Mouse (Mus musculus): ENCODE data around the gene Ppil2.
A peak's percentile ranks its signal among the peaks of the same experiment; 100 is the strongest.

Gene Ppil2

DNA sequence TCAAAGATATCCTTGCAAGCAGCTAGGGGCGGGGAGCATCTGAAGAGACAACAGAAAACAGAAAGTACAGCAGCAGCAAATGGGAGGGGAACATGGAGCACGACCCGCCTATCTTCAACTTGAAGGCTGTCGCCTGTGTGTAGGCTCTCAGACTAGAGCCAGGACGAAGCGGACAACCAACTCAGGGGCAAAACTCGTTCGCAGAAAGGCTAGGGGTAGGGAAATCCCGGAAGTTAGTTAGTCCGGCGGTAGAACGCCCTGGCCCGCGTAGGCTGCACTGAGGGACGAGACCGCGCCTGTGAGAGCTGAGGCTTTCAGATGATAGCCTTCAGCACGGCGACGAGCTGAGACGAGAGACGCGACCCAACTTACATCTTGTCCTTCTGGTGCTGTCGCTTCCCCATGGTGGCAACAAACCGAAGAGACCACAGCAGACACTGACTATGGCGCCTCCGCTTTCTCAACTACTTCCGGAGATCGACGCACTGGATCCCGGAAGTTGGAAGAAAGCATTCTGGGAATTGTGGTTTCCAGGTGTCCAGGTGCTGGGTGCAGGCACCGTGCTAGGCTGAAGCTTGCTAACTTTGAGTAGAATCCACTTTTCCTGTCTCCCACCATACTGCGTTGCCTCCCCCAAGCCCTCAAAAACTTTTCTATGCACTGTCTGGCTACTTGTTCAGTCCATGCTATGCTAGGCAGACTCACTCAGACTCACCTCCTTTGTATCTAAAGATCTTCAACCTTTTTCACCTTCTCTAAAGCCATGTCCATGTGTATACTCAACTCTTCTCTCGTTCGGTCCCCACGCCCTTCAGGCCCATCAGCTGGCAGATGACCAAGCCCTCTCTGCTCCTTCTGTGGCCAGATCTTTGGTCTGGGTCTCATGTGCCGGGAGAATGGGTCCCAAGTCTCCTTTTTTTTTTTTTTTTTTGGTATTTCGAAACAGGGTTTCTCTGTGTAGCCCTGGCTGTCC is at the start of gene Ppil2:
TSS of gene Ppil2 (minus strand) at position 487 of the 973 bp plus-strand sequence.
- DNase-seq (ENCODE audit: low spot score in 2 of 2): peak; percentile 73 to 74

DNA sequence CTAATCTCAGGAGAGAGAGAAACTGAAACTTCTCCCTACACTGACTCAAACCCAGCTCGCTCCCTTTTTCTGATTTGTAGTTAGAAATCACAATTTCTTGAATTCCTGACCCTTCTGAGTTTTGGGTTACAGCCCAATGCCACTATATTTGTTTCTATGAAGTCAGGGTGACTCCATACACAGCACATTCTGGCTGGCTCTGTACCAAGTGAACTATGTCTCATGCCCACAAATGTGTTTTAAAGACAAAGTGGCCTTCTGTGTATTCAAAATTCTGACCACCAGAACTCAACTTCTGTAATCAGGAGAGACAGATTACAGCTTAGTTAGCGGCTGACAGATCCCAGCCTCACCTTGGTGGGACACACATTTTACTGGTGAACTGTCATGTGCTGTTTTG is 43.3 kb upstream of the Ppil2 start:
- DNase-seq (ENCODE audit: low spot score in 2 of 2): no peak

DNA sequence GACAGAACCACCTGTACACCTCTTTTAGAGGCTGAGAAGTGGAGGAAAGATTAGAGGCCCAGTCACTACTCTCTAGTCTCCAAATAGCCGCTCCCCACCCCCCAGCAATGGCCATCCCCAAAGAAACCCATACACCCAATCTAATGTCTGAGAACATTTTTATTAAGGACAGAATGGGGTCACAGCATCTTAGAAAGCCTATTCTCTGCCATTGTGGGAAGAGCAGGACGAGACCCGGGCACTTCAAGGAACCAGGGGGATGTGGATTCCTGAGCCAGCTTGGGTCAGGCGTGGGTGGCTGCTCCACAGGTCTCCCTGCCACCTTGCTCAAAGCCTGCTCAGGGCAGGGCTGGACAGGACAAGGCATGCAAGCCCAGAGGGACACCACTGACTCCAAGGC is 40.8 kb upstream of the Ppil2 start:
- DNase-seq (ENCODE audit: low spot score in 2 of 2): no peak

DNA sequence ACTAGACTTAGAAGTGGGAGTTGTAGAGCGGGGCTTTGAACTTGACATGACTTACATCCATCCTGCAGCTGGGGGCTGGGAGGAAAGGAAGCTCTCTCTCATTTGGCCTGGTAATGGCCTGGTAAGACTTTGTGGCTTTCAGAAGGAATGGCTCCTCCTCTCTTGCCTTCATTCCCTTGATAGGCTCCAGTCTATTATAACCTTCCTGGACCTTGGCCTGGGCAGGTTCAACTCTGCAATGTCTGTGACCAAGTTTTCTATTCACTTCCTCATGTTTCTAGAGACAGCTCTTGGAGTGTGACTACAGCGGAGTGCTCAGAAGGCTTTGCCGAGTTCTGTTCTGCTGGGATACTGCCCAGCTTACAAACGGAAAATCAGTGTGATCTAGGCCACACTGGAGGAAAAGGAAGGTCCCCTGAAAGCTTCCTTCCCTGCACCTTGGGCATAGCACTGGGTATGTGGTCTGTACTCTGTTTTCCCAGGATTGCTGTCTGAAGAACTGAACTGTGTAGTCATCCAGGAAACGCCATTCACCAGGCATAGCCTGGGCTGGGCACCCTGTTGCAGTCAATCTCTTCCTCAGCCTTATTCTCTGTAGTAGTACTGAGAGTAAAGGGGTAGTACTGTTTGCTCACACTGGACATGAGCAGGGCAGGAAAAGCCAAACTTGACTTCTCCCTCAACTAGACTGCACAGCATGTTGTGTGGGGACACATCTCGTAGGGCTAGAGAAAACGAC is 39.6 kb upstream of the Ppil2 start:
- no peak for DNase-seq (ENCODE audit: low spot score in 2 of 2)

DNA sequence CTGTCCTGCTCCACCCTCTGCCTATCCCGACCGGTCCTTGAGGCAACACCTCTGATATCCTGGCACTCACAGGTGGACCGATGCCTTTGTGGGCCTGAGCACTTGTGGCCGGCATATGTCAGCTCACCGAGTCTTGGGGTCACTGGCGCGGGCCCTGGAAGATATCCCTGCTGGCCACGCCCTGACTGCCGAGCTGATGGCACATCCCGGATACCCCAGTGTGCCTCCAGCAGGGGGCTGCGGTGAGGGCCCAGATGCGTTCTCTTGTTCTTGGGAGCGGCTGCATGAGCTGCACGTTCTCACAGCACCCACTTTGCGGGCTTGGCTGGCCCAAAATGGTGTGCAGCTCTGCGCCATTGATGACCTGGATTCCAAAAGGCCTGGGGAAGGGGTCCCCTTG is 37.0 kb upstream of the Ppil2 start:
- DNase-seq (ENCODE audit: low spot score in 2 of 2): no peak

DNA sequence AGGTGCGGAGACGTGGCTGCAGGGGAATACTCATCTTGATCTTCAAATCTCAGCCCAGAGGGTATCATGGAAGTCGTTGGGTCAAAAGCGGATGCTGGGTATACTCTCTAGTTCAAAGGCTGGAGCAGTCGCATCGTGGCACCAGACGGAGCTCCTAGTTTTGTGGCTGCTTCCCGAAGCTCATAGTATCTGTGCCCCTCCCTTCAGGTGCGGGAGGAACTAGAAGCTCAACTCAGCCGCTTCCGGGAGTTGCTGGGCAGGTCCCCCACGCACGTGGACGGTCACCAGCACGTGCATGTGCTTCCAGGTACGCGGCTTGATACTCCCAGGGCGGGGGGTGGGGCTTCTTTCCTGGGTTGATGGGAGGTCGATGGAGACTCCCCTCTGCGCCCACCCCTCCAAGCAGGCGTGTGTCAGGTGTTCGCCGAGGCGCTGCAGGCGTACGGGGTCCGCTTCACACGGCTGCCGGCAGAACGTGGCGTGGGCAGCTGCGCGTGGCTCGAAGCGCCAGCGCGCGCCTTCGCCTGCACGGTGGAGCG is 36.4 kb upstream of the Ppil2 start:
- no peak for DNase-seq (ENCODE audit: low spot score in 2 of 2)

DNA sequence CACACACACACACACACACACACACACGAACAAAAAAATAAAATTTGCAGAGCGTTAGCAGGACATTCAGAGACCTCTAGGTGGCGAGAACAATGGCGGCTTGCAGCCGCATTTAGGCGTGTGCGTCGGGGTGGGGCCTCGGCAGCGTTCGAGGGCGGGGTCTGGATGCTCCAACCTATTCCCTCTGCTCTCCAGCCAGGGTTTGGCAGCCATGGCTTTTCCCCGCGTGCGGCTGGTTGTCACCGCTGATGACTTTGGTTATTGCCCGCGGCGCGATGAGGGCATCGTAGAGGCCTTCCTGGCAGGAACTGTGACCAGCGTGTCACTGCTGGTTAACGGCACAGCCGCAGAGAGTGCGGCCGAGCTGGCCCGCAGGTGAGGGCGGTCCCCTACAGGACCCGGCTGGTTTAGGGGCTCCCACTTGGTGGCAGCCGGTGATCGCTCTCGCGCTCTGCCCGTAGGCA is 35.7 kb upstream of the Ppil2 start, which contains the start of gene Ccdc116:
TSS of gene Ccdc116 (minus strand) at position 458 of the 464 bp plus-strand sequence.
- DNase-seq (ENCODE audit: low spot score in 2 of 2): peak; percentile 64 to 71

DNA sequence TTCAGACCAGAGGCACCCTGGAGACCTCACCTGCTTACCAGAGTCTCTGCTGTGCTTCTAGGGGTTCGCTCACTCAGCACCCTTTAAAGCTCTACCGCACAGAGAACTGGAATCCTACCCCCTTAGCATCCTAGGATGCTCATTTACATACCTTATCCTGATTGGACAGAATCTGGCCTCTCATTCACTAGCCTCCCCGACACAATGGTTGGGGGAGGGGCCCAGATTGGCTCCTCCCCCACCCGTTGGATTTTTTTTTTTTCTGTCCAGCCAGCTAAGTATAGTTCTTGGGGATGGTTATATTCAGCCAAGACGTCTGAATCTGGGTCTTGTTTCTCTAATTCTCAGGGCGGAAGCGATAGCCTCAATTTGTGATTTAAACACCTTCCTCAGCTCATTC is 33.3 kb upstream of the Ppil2 start, which contains the start of gene Ydjc:
TSS of gene Ydjc (plus strand) at position 283 of the 400 bp plus-strand sequence.
- no peak for DNase-seq (ENCODE audit: low spot score in 2 of 2)

DNA sequence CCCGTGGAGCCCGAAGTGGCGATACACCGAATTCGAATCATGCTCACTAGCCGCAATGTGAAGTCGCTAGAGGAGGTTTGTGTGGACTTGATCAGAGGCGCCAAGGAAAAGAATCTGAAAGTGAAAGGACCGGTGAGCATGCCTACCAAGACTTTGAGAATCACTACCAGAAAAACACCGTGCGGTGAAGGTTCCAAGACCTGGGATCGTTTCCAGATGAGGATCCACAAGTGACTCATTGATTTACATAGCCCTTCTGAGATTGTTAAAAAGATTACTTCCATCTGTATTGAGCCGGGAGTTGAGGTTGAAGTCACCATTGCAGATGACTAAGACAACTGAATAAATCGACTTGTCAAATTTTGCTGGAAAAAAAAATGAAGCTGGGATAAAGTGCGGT is 26.3 kb upstream of the Ppil2 start:
- no peak for DNase-seq (ENCODE audit: low spot score in 2 of 2)

DNA sequence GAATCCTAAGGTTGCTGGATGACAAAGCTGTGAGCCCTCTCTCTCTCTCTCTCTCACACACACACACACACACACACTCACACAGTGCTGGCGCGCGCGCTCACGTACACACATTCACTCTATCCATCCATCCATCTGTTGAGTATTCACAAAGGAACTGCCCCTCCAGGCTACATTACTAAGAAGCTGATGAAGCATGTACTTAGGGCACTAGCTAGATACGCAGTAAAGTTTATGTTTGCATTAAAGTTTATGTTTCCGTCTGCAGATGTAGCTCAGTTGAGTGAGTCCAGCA is 21.8 kb upstream of the Ppil2 start:
- DNase-seq (ENCODE audit: low spot score in 2 of 2): no peak

DNA sequence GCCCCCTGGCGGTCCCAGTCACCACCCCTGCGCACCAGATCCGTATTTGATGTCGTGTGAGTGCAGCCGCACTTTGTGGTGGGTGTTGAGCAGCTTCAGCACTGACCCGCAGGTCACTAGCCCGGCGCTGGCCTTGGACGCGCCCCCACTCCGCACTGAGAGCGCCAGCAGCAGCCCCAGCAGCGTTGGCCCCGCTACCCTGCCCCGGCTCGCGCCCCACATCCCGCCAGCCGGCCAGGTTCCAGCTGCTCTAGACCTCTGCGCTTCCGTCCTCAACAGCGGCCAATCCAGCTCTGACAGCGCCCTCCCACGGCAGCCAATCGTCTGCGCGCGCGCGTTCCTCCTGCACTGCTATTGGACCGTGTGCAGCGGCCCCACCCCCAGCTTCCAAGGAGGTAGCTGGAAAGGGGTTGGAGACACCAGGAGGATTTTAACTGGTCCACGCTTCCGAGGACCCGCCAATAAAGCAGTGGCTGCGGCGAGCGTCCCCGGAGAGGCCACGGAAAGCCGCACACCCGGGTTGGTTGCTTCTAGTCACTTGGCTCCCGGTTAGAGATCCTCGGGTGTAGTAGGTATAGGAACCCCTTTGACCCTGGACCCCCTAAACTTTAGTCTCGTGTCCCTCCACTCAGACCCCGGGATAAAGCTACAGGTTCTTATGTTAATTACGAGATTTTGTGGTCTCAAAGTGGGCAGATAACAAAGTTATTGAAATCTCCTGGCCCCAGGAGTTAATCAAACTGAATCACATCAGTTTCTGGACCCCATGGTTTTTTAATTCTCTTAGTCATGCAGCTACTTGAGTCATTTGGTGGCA is 21.2 kb upstream of the Ppil2 start, which contains the start of gene Sdf2l1:
TSS of gene Sdf2l1 (minus strand) at position 295 of the 817 bp plus-strand sequence.
- peak; percentile 95 to 96 for DNase-seq (ENCODE audit: low spot score in 2 of 2)

DNA sequence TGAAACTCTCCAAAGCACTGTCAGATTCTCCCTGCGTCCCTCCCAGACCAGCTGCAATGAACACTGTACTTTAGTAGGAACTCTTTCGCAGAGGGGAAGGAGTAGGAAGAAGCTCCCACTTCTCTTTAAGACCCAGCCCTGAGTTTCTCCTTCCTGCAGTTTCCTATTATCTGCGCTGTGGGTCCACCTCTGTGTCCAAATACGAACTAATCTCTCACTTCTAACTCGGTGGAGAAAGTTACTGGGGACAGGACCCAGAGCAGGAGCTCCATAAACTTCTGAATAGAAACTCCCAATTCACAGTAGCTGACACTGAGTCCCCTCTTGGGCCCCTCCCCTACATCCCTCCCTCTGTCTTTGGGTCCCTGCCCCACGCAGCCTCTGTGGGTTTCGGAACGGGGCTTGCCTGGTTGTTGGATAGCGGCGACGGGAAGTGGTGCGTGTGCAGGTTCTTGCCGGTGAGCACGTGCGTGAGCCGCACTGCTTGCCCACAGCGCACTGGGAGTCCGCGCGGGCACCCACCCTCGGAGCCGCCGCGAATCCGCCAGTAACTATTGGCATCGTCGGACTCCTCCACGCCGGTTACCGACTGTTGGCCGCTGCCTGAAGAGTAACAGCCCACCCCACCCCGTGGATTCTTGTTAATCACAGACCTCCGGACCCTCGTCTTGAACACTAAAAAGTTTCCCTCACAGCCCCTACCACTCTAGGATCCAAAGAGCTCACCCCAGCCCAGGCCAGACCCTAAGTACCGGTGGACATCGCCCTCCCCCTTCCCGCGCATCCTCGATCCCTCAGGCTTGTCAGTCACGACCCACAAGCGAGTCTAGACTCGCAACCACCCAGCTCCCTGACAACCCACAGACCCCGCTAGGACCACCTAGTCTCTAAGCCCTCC is 20.4 kb upstream of the Ppil2 start:
- peak in 1 of 2 experiments; percentile 10 for DNase-seq (ENCODE audit: low spot score in 2 of 2)

DNA sequence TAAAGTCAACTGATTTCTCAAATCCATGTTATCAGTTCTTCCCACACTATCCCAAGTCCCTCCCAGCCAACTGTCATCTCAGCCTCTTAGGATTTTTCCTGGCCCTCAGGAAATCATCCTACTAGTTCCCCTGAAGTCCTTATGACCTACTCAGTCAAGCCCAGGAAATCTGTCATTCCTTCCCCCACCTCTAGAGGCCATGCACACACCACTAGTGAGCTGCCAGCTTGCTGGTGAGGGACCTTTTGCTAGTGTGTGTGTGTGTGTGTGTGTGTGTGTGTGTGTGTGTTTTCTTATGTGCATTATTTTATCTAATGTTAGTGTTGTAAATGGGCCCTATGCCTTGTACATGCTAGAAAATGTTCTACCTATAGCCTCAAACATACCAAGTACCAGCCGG is 16.2 kb upstream of the Ppil2 start:
- peak in 1 of 2 experiments; percentile 24 for DNase-seq (ENCODE audit: low spot score in 2 of 2)

DNA sequence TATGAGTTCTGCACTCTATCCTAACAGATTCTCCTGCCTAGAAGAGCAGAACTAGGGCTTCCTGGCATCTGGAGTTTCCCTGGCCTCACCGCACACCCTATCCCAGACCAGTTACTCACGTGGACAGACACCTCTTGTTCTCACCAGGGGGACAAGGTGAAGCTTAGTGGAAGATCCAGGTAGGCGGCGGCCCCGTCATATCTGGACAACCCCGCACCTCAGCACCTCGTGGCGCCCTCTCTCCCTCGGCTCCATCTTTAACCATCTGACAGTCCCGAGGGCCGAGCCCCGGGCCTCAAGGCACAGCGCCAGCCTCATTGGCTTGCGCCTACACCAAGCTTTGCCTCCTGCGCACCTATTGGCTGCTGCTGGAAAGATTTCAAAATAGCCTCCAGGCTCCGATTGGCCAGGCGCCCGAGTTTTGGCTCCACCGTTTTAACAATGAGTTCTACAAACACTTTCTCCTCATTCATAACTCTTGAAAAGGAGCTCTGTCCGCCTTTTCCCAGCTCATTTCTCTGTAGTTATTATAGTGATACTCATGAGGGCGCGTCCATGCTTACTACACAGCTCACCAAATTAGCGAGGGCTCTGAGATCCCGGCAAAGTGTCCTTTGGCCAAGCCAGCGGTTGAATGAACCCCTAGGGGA is 13.9 kb upstream of the Ppil2 start, which contains the start of gene 2610318N02Rik:
TSS of gene 2610318N02Rik (minus strand) at position 297 of the 650 bp plus-strand sequence.
- peak; percentile 32 to 43 for DNase-seq (ENCODE audit: low spot score in 2 of 2)

DNA sequence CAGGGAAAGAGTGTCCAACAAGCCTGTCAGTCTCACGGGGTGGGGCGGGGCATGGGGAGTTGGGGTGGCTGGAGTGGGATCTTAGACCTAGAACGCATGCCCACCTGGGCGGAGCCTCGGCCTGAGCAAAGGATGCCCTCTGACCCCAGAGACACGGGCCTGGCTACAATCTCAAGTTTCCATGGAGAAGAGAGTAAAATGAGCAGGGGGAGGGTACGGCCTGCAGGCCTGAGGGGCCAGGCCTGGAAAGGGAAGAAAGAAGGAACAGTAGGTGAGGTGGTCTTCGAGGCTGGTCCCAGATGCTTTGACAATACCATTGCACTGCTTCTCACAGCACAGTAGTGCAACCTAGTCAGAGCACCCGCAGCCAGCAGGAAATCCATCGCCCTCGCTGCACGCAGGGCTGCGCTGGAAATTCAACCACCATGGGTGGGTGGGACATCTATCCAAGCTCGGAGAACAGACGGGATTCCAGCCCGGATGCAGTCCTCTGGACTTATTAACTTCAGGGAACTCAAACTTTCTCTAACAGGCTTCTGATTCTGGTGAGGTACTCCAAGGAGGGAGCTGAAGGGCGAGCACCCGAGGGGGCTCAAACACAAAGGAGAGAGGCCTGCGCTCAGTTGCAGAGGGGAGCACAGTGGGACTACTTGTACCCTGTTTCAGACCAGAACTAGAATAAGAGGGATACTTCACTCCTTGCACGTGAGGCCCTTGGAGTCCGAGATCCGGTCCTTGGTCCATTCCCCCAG is 13.2 kb upstream of the Ppil2 start:
- no peak for DNase-seq (ENCODE audit: low spot score in 2 of 2)

DNA sequence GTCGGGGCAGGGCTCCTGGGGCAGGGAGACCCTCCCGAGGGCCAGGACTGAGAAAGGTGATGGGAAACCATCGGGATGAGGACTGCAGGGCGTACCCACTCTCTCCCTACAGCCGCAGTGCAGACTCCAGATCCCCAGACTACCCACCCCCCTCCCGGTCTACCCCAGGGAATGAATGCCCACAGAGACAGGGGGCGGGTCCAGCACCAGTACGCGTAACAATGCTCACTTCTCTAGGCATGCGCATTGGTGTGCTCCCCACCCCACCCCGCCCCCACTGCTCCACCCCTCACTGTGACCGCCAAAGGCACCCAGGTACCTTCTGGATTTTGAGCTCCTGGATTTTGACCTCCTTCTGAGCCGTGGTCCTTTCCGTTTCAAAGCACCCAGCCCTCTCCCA is 10.5 kb upstream of the Ppil2 start:
- no peak for DNase-seq (ENCODE audit: low spot score in 2 of 2)

DNA sequence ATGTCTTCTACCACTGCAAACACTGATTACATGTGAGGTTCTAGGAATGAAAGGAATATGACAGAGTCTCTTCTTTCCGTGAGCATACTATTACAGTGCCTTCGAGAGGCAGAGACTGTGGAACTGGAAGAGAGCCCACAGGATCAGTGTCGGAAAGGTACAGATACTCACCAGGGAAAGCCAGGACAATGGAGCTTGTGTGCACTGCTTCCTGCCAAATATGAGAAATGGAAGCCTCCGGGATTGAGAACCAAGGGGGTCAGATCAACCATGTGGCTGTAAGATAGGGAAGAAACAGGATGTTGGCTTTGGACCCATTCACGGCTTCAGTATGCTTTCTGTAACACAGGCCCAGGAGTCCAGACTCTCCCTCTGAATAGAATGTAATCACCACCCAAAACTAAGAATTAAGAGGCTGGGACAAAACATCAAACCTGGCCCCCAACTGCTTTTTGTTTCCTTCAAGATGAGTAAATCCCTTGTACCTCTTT is 6.3 kb upstream of the Ppil2 start:
- DNase-seq (ENCODE audit: low spot score in 2 of 2): no peak

DNA sequence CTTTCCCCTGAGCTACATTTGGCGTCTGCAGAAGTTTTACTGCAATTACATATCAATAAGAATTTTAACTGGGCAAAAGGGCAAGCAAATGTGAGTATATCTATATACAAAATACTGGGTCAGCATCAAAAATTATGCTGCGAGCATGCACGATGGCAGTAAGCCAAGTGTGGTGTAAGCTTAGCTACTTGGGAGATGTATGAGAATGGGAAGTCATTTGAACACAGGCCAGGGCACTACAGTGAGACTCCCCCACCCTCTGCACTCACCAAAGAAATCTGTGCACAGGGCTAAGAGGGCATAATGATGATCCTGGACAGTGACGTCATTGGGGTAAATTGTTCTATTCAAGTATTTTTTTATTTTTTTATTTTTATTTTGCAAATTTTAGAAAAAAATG is 6.5 kb downstream of the Ppil2 start:
- DNase-seq (ENCODE audit: low spot score in 2 of 2): no peak

Data from heart, adult 9 months (tissue).